Mouse (Mus musculus) G1E (cell line): ENCODE results near the gene Adh1. TPM values are rescaled to one million over a fixed set of nuclear protein-coding genes. Genes with fewer than 3 reads are reported as not detected.

Experiments
- ATAC-seq: 2 replicates; pipeline ENCODE4 v1.8.0; 2016; ENCODE audit warnings: mild to moderate bottlenecking; ENCODE audit not compliant: insufficient number of reproducible peaks, poor library complexity, low FRiP score, severe bottlenecking; ENCODE audit errors: extremely low read depth
- DNase-seq: peaks from one replicate; pipeline ENCODE4 v3.0.0; 2012; ENCODE audit warnings: low spot score
- H3K27me3 ChIP-seq: 2 replicates; pipeline ENCODE4 v1.6.1; 2012; ENCODE audit warnings: mild to moderate bottlenecking, low read length, inconsistent platforms; ENCODE audit not compliant: insufficient read depth
- H3K36me3 ChIP-seq: replicated peaks from 2 replicates; pipeline ENCODE3; 2012; ENCODE audit warnings: mild to moderate bottlenecking, inconsistent platforms
- H3K4me1 ChIP-seq: 2 replicates; pipeline ENCODE4 v1.6.1; 2012; ENCODE audit warnings: low read depth, low read length, inconsistent platforms, mixed read lengths; ENCODE audit not compliant: insufficient read depth
- H3K4me3 ChIP-seq: 2 replicates; pipeline ENCODE4 v1.5.1; 2012; ENCODE audit warnings: low read depth, mild to moderate bottlenecking, inconsistent platforms, low read length, moderate library complexity, mixed read lengths
- H3K9me3 ChIP-seq: replicated peaks from 2 replicates; pipeline ENCODE4 v1.6.1; 2012; ENCODE audit warnings: inconsistent platforms
- CTCF ChIP-seq: IDR thresholded peaks from 2 replicates; pipeline ENCODE4 v1.5.1; 2012; ENCODE audit warnings: low read depth, low read length, inconsistent platforms, mixed read lengths
- GATA1 ChIP-seq: IDR thresholded peaks from 2 replicates; pipeline ENCODE4 v1.6.1; 2012; ENCODE audit warnings: borderline replicate concordance, low read length, inconsistent platforms, mixed read lengths
- GATA2 ChIP-seq: IDR thresholded peaks from 2 replicates; pipeline ENCODE4 v1.6.1; 2012; ENCODE audit warnings: low read depth, low read length, inconsistent platforms, borderline replicate concordance
- POLR2AphosphoS5 ChIP-seq: IDR thresholded peaks from 2 replicates; pipeline ENCODE4 v1.6.1; 2012; ENCODE audit warnings: low read depth, low read length, inconsistent platforms; ENCODE audit not compliant: insufficient replicate concordance
- TAL1 ChIP-seq: conservative IDR thresholded peaks from 2 replicates; pipeline ENCODE4 v1.6.1; 2012; ENCODE audit warnings: low read depth, low read length, inconsistent platforms, mixed read lengths
- polyA plus RNA-seq: library from polyadenylated mRNA; stranded (reverse); fragments of >175 nt; gene quantifications from 2 replicates; pipeline ENCODE4 v1.2.3, GENCODE M21; 2012
- total RNA-seq, 2 experiments: library from RNA; stranded (forward) in 1 of 2; stranded (reverse) in 1 of 2; fragments of 200-1000 nt in 1 of 2; fragments of >200 nt in 1 of 2; fragmentation: Nextera tagmentation in 1 of 2; gene quantifications; 2 replicates each; pipeline ENCODE4 v1.2.3; 2014 to 2017

Adh1 gene
- total and polyA plus RNA-seq, 3 experiments, result 0.33 TPM; not detected in 2

DNA sequence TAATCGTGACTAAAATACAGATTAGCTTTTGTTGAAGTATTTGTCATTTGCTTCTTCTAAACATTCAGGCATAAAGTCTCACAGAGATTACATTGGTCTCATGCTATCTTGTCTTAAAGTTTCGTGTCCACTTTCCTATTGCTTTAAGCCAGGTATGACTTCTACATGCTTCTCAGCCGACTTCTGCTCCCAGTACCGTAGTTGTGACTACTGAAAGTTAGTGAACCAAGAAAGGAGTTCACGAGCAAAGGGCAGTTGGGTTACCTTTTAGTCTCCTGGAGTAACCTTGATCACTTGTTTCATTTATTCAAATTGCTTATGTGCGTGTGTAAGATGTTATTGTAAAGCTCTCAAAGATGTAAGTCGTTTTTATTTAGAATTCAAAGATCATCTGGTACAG is 25.2 kb downstream of the Adh1 start:
- Histone ChIP-seq H3K4me1 (no peaks in the 10 kb centered on the region), H3K9me3 (no peaks in the 10 kb centered on the region), H3K4me3 (no peak overlapping the region), H3K36me3 (no peaks in the 10 kb centered on the region), H3K27me3 (no peaks in the 10 kb centered on the region)
- TF ChIP-seq CTCF, result no peak
- TF ChIP-seq POLR2AphosphoS5, result no peak
- no peak for TF ChIP-seq TAL1
- DNase-seq (no peak), ATAC-seq (no peak)

DNA sequence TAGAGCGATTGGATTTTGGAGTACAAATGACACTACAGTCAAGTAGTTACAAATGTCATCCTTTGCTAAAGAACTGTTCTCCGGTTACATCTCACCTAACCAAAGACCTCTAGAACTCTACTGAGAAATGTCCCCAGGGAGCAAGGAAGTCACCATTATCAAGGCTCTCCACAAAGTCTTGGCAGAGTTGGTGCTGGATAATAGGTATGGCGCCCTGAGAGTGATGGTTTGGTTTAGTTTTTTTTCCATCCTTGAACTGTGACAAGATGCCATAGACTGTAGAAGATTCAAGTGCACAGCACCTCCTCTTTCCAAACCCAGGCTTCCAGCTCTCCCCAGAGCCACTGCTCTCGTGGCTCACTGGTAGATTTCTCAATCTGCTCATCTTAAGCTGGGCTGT is 26.9 kb downstream of the Adh1 start:
- no peaks in the 10 kb centered on the region for H3K9me3 ChIP-seq
- DNase-seq, result no peak
- no peaks in the 10 kb centered on the region for H3K27me3 ChIP-seq
- no peak overlapping the region for H3K4me3 ChIP-seq
- ATAC-seq, result no peak
- TF ChIP-seq TAL1 (no peak), GATA1 (no peak), GATA2 (no peak), CTCF (no peak), POLR2AphosphoS5 (no peak)
- H3K4me1 ChIP-seq, result no peaks in the 10 kb centered on the region
- no peaks in the 10 kb centered on the region for H3K36me3 ChIP-seq

DNA sequence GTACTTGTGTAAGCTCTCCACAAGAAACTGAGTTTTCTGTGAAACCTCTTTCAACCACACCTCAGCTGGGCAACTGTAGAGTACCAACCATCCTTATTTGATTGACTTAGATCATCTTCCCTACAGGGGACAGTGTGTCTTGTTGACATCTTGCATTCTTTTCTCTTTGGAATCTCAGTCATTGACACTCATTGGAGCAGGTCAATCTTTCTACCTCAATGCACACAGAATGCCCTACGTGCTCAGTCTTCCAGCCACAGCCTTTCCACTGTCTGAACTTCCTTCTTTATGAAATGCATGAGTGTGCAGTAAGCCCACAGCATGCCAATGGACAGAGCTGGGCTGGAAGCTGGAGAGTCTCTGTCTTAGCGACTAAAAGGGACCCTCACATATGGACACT is 29.9 kb downstream of the Adh1 start:
- Histone ChIP-seq H3K9me3 (no peaks in the 10 kb centered on the region), H3K27me3 (no peaks in the 10 kb centered on the region), H3K4me1 (no peaks in the 10 kb centered on the region), H3K36me3 (no peaks in the 10 kb centered on the region), H3K4me3 (no peak overlapping the region)
- no peak for ATAC-seq
- no peak for DNase-seq
- no peak for TF ChIP-seq POLR2AphosphoS5
- no peak for TF ChIP-seq CTCF
- no peak for TF ChIP-seq GATA2
- no peak for TF ChIP-seq GATA1
- TF ChIP-seq TAL1, result no peak

DNA sequence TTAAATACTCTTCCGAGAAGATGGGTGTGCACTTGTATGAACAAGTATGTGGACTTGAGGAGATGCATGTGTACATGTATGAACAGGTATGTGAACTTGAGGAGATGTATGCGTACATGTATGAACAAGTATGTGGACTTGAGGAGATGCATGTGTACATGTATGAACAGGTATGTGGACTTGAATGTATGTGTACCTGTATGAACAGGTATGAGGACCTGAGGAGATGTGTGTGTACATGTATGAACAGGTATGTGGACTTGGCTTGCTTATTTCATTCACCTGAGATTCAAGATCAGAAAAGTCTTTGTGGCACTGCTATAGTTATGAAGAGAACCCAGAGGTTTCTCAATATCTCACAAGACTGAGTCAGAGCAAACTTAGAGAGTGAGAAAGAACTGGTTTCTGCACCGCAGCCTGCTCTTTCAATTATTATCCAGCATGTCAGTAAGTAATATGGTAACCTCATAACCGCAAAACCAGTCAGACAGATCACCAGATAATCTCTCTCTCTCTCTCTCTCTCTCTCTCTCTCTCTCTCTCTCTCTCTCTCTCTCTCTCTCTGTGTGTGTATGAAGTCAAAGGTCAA is 30.8 kb downstream of the Adh1 start:
- Histone ChIP-seq H3K9me3 (no peaks in the 10 kb centered on the region), H3K4me1 (no peaks in the 10 kb centered on the region), H3K4me3 (no peak overlapping the region), H3K36me3 (no peaks in the 10 kb centered on the region), H3K27me3 (no peaks in the 10 kb centered on the region)
- DNase-seq (no peak), ATAC-seq (no peak)
- no peak for TF ChIP-seq GATA1
- no peak for TF ChIP-seq TAL1
- TF ChIP-seq POLR2AphosphoS5, result no peak
- no peak for TF ChIP-seq CTCF
- no peak for TF ChIP-seq GATA2

DNA sequence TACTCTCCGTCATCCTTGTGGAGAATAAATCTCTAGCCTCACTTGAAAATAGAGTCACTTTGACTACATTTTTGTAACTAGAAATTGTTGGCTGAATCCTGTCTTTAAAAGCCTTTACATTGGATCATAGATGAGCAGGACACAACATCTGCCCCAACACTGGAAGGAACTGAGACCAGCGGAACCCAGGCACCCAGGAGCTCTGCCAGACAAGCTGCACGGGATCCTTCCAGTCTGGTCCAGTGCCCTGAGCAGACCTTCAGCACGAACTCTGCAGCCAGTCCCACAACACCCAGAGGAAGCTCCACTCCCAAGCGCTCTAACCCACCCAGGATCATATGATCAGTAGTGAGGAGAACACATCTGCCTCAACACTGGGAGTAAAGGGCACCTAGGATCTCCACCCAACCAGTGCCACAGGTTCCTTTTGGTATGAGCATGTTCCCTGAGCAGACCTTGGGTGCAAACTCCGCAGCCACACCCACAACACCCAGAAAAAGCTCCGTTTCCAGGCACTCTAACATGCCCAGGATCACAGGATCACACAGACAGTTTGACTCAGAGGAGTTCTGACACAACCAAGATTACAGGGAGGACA is 32.6 kb downstream of the Adh1 start:
- Histone ChIP-seq H3K27me3 (no peaks in the 10 kb centered on the region), H3K9me3 (peaks cover 8% of the 10 kb centered on the region), H3K36me3 (no peaks in the 10 kb centered on the region), H3K4me3 (no peak overlapping the region), H3K4me1 (no peaks in the 10 kb centered on the region)
- TF ChIP-seq TAL1 (no peak), CTCF (no peak), GATA2 (no peak), GATA1 (no peak), POLR2AphosphoS5 (no peak)
- DNase-seq (no peak), ATAC-seq (no peak)

DNA sequence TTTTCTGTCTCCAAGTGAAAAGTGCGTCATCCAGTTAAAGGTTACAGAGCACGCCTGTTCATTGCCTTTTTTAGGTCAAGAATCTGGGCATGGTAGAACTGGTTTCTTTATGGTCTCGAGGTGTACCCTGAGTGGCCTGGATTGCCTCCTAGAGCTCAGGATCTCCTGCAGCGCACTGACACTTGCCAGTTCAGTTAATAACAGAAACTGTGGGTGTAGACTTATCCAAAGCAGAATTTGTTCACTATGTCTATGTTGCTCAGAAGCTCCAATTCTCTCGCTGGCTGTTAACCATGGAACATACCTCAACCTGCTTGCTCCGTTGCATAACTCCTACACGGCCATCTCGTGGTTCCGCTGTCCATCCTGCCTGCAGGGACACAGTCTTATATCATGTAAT is 39.3 kb downstream of the Adh1 start:
- Histone ChIP-seq H3K4me3 (no peak overlapping the region), H3K9me3 (peaks cover 9% of the 10 kb centered on the region), H3K4me1 (no peaks in the 10 kb centered on the region), H3K36me3 (no peaks in the 10 kb centered on the region), H3K27me3 (no peaks in the 10 kb centered on the region)
- no peak for DNase-seq
- no peak for ATAC-seq
- TF ChIP-seq GATA2 (no peak), GATA1 (no peak), POLR2AphosphoS5 (no peak), TAL1 (no peak), CTCF (no peak)

DNA sequence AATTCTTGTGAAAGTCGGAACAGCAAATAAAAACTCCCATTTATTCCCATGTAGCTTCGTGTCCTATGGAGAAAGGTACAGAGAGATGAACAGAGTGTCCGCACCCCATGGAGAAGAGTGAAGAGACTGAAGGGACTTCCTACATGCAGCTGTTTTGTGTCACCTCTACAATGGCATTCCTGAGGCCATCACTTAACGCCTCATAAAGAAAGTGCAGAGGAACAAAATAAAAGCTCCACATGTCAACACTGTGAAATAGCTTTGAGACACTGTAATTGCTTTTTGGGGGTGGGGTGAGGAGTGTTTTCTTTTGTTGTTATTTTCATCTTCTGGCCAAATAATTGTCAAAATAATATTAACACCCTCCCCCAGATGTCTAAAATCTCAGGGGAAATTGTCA is 41.9 kb downstream of the Adh1 start:
- no peak for DNase-seq
- no peaks in the 10 kb centered on the region for H3K36me3 ChIP-seq
- no peaks in the 10 kb centered on the region for H3K4me1 ChIP-seq
- peaks cover 8% of the 10 kb centered on the region for H3K9me3 ChIP-seq
- H3K27me3 ChIP-seq, result no peaks in the 10 kb centered on the region
- H3K4me3 ChIP-seq, result no peak overlapping the region
- no peak for ATAC-seq
- TF ChIP-seq POLR2AphosphoS5, result no peak
- no peak for TF ChIP-seq CTCF
- no peak for TF ChIP-seq GATA1
- no peak for TF ChIP-seq GATA2
